Mouse (Mus musculus): ENCODE data around the gene Dmd.

DNA sequence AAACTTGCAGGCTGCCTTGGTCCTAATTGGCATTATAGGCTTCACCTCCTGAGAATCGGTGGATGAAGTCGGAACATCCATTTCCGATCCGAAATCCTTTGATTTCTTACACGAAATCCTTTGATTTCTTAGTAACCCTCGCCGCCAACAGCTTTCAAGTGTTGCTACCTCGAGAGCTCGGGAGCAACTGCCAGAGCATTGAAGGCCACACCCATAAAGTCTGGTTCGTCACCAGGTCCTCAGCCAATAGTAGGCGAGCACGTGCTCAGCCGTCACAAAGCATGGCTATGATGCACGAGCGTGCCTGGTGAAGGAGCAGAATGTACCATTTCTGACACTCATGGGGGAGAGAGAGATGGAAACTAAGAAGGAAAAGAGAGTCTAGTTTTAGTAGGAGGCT, 538.9 kb downstream of the Dmd start, which contains the start of gene Tsga8:
- no peak for TF ChIP-seq CTCF (IDR thresholded peaks at IDR 0.05; ENCODE audit: borderline replicate concordance, insufficient read depth, low read length)
- TF ChIP-seq POLR2A (IDR thresholded peaks at IDR 0.05; ENCODE audit: low read depth, low read length): no peak
